Mouse (Mus musculus) bone marrow macrophage, adult 2 months (primary cell): ENCODE data around the gene Rgs10.

Source experiments
- CTCF ChIP-seq: IDR thresholded peaks from 2 replicates; pipeline ENCODE4 v1.5.1; 2012; ENCODE audit warnings: low read depth, mild to moderate bottlenecking, low read length, moderate library complexity
- POLR2A ChIP-seq: IDR thresholded peaks from 2 replicates; pipeline ENCODE4 v1.6.1; 2012; ENCODE audit warnings: mild to moderate bottlenecking, low read depth, low read length, borderline replicate concordance

DNA sequence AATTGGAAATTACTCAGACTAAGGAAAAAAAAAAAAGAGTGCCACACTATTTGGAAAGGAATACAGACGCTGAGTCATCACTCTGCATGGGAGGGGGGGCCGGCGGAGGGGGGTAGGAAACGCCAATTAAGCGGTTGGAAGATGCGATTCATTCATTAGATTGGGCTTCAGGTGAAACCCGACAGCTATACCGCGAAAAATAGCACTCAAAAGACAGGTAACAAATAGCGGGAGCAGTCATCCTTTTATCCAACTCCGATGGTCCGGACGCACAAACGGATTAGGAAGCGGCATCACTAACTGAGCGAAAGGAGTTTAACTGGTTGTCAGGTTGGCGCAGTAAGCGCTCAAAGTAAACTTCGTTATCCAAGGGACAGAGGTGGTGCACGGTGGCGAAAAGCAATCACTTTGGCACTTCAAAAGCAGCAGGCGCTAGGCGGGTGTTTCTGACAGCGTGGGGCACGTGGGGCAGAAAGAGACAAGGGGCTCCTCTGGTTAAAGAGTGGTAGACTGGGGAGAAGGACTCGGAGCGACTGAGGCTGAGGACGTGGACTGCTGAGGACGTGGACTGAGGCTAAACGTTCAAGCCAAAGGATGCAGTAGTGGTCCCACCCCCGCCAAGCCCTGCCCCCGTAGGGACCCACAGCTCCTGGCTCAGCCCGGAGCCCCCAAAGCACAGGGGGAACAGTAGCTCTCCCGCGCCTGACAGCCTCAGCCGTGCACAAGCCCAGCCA, 41.7 kb upstream of the Rgs10 start:
- no peak for TF ChIP-seq POLR2A
- no peak for TF ChIP-seq CTCF
